Mouse (Mus musculus): ENCODE data around the gene Plcb1. TPM values are rescaled to one million over a fixed set of nuclear protein-coding genes. Genes with fewer than 3 reads are reported as not detected.

The Plcb1 gene
- polyA plus RNA-seq, 1 experiment from 2014 or later, result 7.9 TPM

DNA sequence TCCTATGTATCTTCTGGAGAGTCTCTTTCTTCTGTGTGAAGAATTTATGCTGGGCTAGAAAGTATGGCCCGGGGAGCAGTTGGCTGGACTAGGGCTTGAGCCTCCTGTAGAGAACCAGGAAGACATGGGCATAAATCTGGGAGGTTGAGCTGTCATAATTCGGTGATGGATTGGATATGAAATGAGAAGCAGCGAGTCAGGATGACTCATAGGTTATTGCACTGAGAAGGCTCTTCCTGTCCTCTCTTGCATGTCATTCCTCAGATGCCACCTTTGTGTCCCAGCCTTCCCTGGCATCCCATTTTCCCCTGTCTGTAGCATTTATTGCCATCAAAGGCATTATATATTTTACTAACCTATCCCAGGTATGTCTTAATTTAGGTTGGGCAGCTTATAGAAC, 267.5 kb downstream of the Plcb1 start:
- 44% methylated on average over 3 of the region's 3 CpGs for WGBS (ENCODE audit: insufficient replicate concordance)
- no peak for TF ChIP-seq CTCF (IDR thresholded peaks at IDR 0.05; ENCODE audit: low read depth)
- no peak for TF ChIP-seq EP300 (IDR thresholded peaks at IDR 0.05; ENCODE audit: low read depth)
- no peaks in the 10 kb centered on the region for H3K9me3 ChIP-seq (ENCODE audit: low read length)
- no peak for DNase-seq
- no peaks in the 10 kb centered on the region for H3K4me1 ChIP-seq (ENCODE audit: insufficient read depth)
- H3K4me3 ChIP-seq (ENCODE audit: low read depth, low read length), result no peak overlapping the region
- H3K4me2 ChIP-seq (ENCODE audit: low read depth, low read length), result no peak overlapping the region
- no peaks in the 10 kb centered on the region for H3K36me3 ChIP-seq (replicated peaks; ENCODE audit: insufficient read depth, low read length)
- H3K27ac ChIP-seq (ENCODE audit: low read depth), result no peak overlapping the region
- no peak overlapping the region for H3K9ac ChIP-seq (replicated peaks)
- no peaks in the 10 kb centered on the region for H3K27me3 ChIP-seq (ENCODE audit: insufficient read depth, low read length)
- no peak for ATAC-seq

GRCm38 (mm10) chr2:135067419-135067818, 281.6 kb downstream of the Plcb1 start:
- H3K4me2 ChIP-seq (ENCODE audit: low read depth, low read length), result no peak overlapping the region
- TF ChIP-seq CTCF (IDR thresholded peaks at IDR 0.05; ENCODE audit: low read depth) (no peak), EP300 (IDR thresholded peaks at IDR 0.05; ENCODE audit: low read depth) (peak; percentile 50; the same call in 1 of the 2 replicates)
- no peak overlapping the region for H3K27ac ChIP-seq (ENCODE audit: low read depth)
- ATAC-seq (peak; percentile 98), DNase-seq (peak; percentile 51)
- no peaks in the 10 kb centered on the region for H3K36me3 ChIP-seq (replicated peaks; ENCODE audit: insufficient read depth, low read length)
- H3K4me3 ChIP-seq (ENCODE audit: low read depth, low read length), result no peak overlapping the region
- H3K9me3 ChIP-seq (ENCODE audit: low read length), result no peaks in the 10 kb centered on the region
- no peaks in the 10 kb centered on the region for H3K27me3 ChIP-seq (ENCODE audit: insufficient read depth, low read length)
- no peak overlapping the region for H3K9ac ChIP-seq (replicated peaks)
- no peaks in the 10 kb centered on the region for H3K4me1 ChIP-seq (ENCODE audit: insufficient read depth)

- Histone ChIP-seq H3K27me3 (ENCODE audit: insufficient read depth, low read length) (no peaks in the 10 kb centered on the region), H3K4me2 (ENCODE audit: low read depth, low read length) (no peak overlapping the region), H3K9me3 (ENCODE audit: low read length) (no peaks in the 10 kb centered on the region), H3K27ac (ENCODE audit: low read depth) (no peak overlapping the region), H3K4me1 (ENCODE audit: insufficient read depth) (no peaks in the 10 kb centered on the region), H3K9ac (replicated peaks) (no peak overlapping the region), H3K36me3 (replicated peaks; ENCODE audit: insufficient read depth, low read length) (no peaks in the 10 kb centered on the region), H3K4me3 (ENCODE audit: low read depth, low read length) (no peak overlapping the region)
- no peak for TF ChIP-seq CTCF (IDR thresholded peaks at IDR 0.05; ENCODE audit: low read depth)
- TF ChIP-seq EP300 (IDR thresholded peaks at IDR 0.05; ENCODE audit: low read depth), result no peak
- DNase-seq, result no peak
- 82% methylated on average over 4 of the region's 4 CpGs for WGBS (ENCODE audit: insufficient replicate concordance)
- no peak for ATAC-seq
Observed at GRCm38 (mm10) chr2:135071349-135071748, 285.5 kb downstream of the Plcb1 start.

GRCm38 (mm10) chr2:135072503-135072902, 286.6 kb downstream of the Plcb1 start:
- ATAC-seq (no peak), DNase-seq (no peak)
- H3K27ac ChIP-seq (ENCODE audit: low read depth), result no peak overlapping the region
- TF ChIP-seq CTCF (IDR thresholded peaks at IDR 0.05; ENCODE audit: low read depth) (no peak), EP300 (IDR thresholded peaks at IDR 0.05; ENCODE audit: low read depth) (no peak)
- no peak overlapping the region for H3K9ac ChIP-seq (replicated peaks)
- no peaks in the 10 kb centered on the region for H3K36me3 ChIP-seq (replicated peaks; ENCODE audit: insufficient read depth, low read length)
- no peaks in the 10 kb centered on the region for H3K9me3 ChIP-seq (ENCODE audit: low read length)
- no peaks in the 10 kb centered on the region for H3K4me1 ChIP-seq (ENCODE audit: insufficient read depth)
- WGBS (ENCODE audit: insufficient replicate concordance), result 56% methylated on average over 5 of the region's 5 CpGs
- H3K4me2 ChIP-seq (ENCODE audit: low read depth, low read length), result no peak overlapping the region
- H3K4me3 ChIP-seq (ENCODE audit: low read depth, low read length), result no peak overlapping the region
- H3K27me3 ChIP-seq (ENCODE audit: insufficient read depth, low read length), result no peaks in the 10 kb centered on the region

DNA sequence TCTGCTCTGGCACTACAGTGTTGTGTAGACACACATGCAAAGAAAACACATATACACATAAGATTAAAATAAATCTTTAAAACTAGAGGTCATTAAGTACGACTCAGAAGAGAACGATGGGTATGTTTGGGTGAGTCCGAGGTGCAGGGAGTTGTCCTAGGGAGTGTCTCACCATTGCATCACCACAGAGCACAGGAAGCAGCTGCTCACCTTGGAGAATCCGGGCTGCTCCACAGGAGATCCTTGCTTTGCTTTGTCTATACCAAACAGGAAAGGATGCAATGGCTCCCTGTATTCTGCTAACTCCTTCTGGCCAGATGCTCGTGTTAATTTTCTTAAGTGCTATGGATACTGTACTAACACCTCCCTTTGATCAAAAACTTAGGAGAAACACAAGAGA, 287.1 kb downstream of the Plcb1 start:
- H3K27ac ChIP-seq (ENCODE audit: low read depth), result no peak overlapping the region
- no peak overlapping the region for H3K9ac ChIP-seq (replicated peaks)
- no peak overlapping the region for H3K4me2 ChIP-seq (ENCODE audit: low read depth, low read length)
- H3K4me1 ChIP-seq (ENCODE audit: insufficient read depth), result no peaks in the 10 kb centered on the region
- no peak overlapping the region for H3K4me3 ChIP-seq (ENCODE audit: low read depth, low read length)
- no peaks in the 10 kb centered on the region for H3K9me3 ChIP-seq (ENCODE audit: low read length)
- ATAC-seq, result no peak
- TF ChIP-seq EP300 (IDR thresholded peaks at IDR 0.05; ENCODE audit: low read depth), result no peak
- TF ChIP-seq CTCF (IDR thresholded peaks at IDR 0.05; ENCODE audit: low read depth), result no peak
- H3K27me3 ChIP-seq (ENCODE audit: insufficient read depth, low read length), result no peaks in the 10 kb centered on the region
- DNase-seq, result no peak
- WGBS (ENCODE audit: insufficient replicate concordance), result 65% methylated on average over 5 of the region's 5 CpGs
- no peaks in the 10 kb centered on the region for H3K36me3 ChIP-seq (replicated peaks; ENCODE audit: insufficient read depth, low read length)

DNA sequence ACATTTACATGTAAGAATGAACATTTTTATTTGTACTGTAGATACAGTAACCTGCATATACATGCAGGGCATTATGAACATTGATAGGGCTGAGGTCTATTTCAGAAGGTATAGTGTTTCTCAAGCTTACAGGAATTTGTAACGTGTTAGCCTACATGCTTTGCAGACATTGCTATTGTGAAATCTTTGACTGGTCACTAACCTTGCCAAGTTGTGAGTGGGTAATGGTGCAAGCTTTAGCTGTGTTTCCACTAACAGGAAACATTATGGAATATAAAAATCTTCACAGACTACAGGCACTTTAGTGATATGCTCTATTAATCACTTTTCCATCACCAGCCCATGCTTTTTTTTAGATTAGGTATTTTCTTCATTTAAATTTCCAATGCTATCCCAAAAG, 289.5 kb downstream of the Plcb1 start:
- DNase-seq (no peak), ATAC-seq (no peak)
- Histone ChIP-seq H3K4me2 (ENCODE audit: low read depth, low read length) (no peak overlapping the region), H3K4me1 (ENCODE audit: insufficient read depth) (no peaks in the 10 kb centered on the region), H3K27ac (ENCODE audit: low read depth) (no peak overlapping the region), H3K27me3 (ENCODE audit: insufficient read depth, low read length) (no peaks in the 10 kb centered on the region), H3K4me3 (ENCODE audit: low read depth, low read length) (no peak overlapping the region), H3K36me3 (replicated peaks; ENCODE audit: insufficient read depth, low read length) (no peaks in the 10 kb centered on the region), H3K9ac (replicated peaks) (no peak overlapping the region), H3K9me3 (ENCODE audit: low read length) (no peaks in the 10 kb centered on the region)
- 55% methylated on average over 1 of the region's 1 CpGs for WGBS (ENCODE audit: insufficient replicate concordance)
- TF ChIP-seq CTCF (IDR thresholded peaks at IDR 0.05; ENCODE audit: low read depth) (no peak), EP300 (IDR thresholded peaks at IDR 0.05; ENCODE audit: low read depth) (no peak)

DNA sequence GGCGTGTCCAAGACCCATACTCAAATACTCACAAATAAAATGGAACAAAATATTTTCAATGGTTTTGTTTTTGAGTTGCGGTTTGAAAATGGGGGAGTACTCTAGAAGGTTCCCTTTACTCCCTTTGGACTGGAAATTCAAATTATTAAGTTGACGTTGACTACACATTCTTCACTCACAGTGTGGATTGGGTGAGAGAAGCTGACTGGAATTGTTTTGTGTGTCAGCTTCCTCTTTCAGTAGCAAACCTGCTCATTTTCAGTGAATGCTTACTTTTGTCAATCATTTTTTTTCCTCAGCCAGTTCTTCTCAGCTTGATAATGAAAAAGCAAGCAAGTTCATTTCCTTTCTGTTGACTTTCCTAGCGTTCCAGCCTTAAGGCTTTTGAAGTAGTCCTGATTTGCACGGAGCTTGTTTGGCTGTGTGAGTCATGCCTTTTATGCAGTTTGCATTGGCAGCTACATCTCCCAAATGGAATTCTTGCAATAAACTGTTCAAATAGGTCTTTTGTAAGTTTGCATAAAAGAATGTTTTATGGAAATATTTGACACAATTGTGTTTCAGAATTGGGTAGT, 306.8 kb downstream of the Plcb1 start:
- H3K9me3 ChIP-seq (ENCODE audit: low read length), result no peaks in the 10 kb centered on the region
- H3K4me1 ChIP-seq (ENCODE audit: insufficient read depth), result no peaks in the 10 kb centered on the region
- H3K4me3 ChIP-seq (ENCODE audit: low read depth, low read length), result no peak overlapping the region
- H3K4me2 ChIP-seq (ENCODE audit: low read depth, low read length), result no peak overlapping the region
- no peaks in the 10 kb centered on the region for H3K36me3 ChIP-seq (replicated peaks; ENCODE audit: insufficient read depth, low read length)
- no peak for ATAC-seq
- 51% methylated on average over 5 of the region's 5 CpGs for WGBS (ENCODE audit: insufficient replicate concordance)
- H3K9ac ChIP-seq (replicated peaks), result no peak overlapping the region
- no peak overlapping the region for H3K27ac ChIP-seq (ENCODE audit: low read depth)
- no peak for DNase-seq
- H3K27me3 ChIP-seq (ENCODE audit: insufficient read depth, low read length), result no peaks in the 10 kb centered on the region
- TF ChIP-seq CTCF (IDR thresholded peaks at IDR 0.05; ENCODE audit: low read depth), result no peak
